Mouse (Mus musculus): ENCODE results near the gene Mul1. TPM values are rescaled to one million over a fixed set of nuclear protein-coding genes. Genes with fewer than 3 reads are reported as not detected.

Mul1 gene
- polyA plus RNA-seq (2015; fragmentation: Illumina TruSeq; extraction: RNeasy Lipid Tissue Mini Kit (QIAGEN cat#74804); ENCODE audit: insufficient read depth, low read depth, low replicate concordance) = 4.3 TPM

GRCm38 (mm10) chr4:138434347-138435316, at the start of gene Mul1:
Gene Mul1, plus strand, starts transcription at chr4:138434671.

DNA sequence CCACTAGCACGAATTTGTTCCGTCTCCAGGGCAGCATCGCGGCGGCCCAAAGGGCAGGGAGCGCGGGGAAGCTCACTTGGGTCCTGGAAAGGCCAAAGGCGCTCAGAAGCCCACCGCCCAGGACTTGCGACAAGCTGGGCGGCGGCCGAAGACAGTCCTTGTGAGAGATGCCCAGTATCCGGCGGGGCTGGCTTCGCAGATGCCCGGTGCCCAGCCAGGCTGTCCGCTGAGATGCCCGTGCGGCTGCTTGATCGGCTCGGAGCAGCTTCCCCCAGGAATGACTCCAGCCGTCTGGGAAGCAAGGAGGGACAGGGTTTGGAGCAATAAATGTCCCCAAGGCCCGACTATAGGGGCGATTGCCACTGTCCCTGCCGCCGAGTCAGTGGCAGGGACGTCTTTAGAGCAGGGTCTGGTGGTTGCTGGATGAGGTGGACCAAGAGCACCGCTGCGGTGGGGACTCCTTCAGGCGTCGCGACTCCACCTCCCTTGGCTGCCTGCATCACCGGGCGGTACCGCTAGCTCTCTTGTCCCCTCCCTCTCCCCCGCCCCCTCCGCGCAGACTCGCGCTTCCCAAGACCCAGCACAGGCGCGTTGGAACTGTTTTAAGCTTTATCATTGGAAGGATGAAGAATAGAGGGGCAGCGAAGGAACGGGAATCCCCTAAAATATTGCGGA, 38.4 kb upstream of the Mul1 start, which contains the start of gene Fam43b:
TSS of gene Fam43b (minus strand) at position 558 of the 675 bp plus-strand sequence.

GRCm38 (mm10) chr4:138453753-138454570, 19.5 kb downstream of the Mul1 start, which contains the start of gene Camk2n1:
Gene Camk2n1, plus strand, starts transcription at chr4:138454314.

Other genes starting within 250 kb of the Mul1 start
- gene Hp1bp3, start 218.4 kb upstream of the Mul1 start, polyA plus RNA-seq (2015; fragmentation: Illumina TruSeq; extraction: RNeasy Lipid Tissue Mini Kit (QIAGEN cat#74804); ENCODE audit: insufficient read depth, low read depth, low replicate concordance) = 32.4 TPM
- 0.52 TPM for gene Sh2d5, start 184.3 kb upstream of the Mul1 start, polyA plus RNA-seq (2015; fragmentation: Illumina TruSeq; extraction: RNeasy Lipid Tissue Mini Kit (QIAGEN cat#74804); ENCODE audit: insufficient read depth, low read depth, low replicate concordance)
- not detected for gene Kif17, start 184.2 kb upstream of the Mul1 start, polyA plus RNA-seq (2015; fragmentation: Illumina TruSeq; extraction: RNeasy Lipid Tissue Mini Kit (QIAGEN cat#74804); ENCODE audit: insufficient read depth, low read depth, low replicate concordance)
- gene Ddost, start 129.9 kb upstream of the Mul1 start, polyA plus RNA-seq (2015; fragmentation: Illumina TruSeq; extraction: RNeasy Lipid Tissue Mini Kit (QIAGEN cat#74804); ENCODE audit: insufficient read depth, low read depth, low replicate concordance) = 51.1 TPM
- 26.8 TPM for gene Pink1, start 108.4 kb upstream of the Mul1 start, polyA plus RNA-seq (2015; fragmentation: Illumina TruSeq; extraction: RNeasy Lipid Tissue Mini Kit (QIAGEN cat#74804); ENCODE audit: insufficient read depth, low read depth, low replicate concordance)
- 3.3 TPM for gene Cda, start 66.7 kb upstream of the Mul1 start, polyA plus RNA-seq (2015; fragmentation: Illumina TruSeq; extraction: RNeasy Lipid Tissue Mini Kit (QIAGEN cat#74804); ENCODE audit: insufficient read depth, low read depth, low replicate concordance)
- gene Fam43b, start 38.1 kb upstream of the Mul1 start, polyA plus RNA-seq (2015; fragmentation: Illumina TruSeq; extraction: RNeasy Lipid Tissue Mini Kit (QIAGEN cat#74804); ENCODE audit: insufficient read depth, low read depth, low replicate concordance) = not detected
- gene Camk2n1, start 19.6 kb downstream of the Mul1 start, polyA plus RNA-seq (2015; fragmentation: Illumina TruSeq; extraction: RNeasy Lipid Tissue Mini Kit (QIAGEN cat#74804); ENCODE audit: insufficient read depth, low read depth, low replicate concordance) = 11.2 TPM
- 0.26 TPM for gene Vwa5b1, start 201.2 kb downstream of the Mul1 start, polyA plus RNA-seq (2015; fragmentation: Illumina TruSeq; extraction: RNeasy Lipid Tissue Mini Kit (QIAGEN cat#74804); ENCODE audit: insufficient read depth, low read depth, low replicate concordance)

Measured in pancreas, adult 10 weeks (tissue).